Mouse (Mus musculus): ENCODE results near the gene Trim72. TPM values are rescaled to one million over a fixed set of nuclear protein-coding genes. Genes with fewer than 3 reads are reported as not detected.

The Trim72 gene
- total and polyA plus RNA-seq, 3 experiments = 0.14 to 0.19 TPM; not detected in 1

GRCm38 (mm10) chr7:127992488-127993340 is 11.0 kb upstream of the Trim72 start:
- H3K9ac ChIP-seq (ENCODE audit: control insufficient read depth, low read depth, low read length, poor library complexity, severe bottlenecking) = no peak overlapping the region
- no peak for DNase-seq (ENCODE audit: low read depth, low spot score)
- H3K79me2 ChIP-seq (ENCODE audit: control insufficient read depth, insufficient read depth, low read length, poor library complexity) = no peaks in the 10 kb centered on the region
- peaks cover 7 to 9% of the 10 kb centered on the region in 2 experiments for H3K36me3 ChIP-seq (ENCODE audit: control insufficient read depth in 1 of 2, insufficient read depth in 2 of 2, low read length in 2 of 2)
- no peaks in the 10 kb centered on the region for H3K27me3 ChIP-seq (ENCODE audit: control insufficient read depth in 1 of 2, insufficient read depth in 2 of 2, low read length in 2 of 2)
- H3K27ac ChIP-seq (ENCODE audit: control insufficient read depth, low read depth, low read length) = no peak overlapping the region
- TF ChIP-seq MEF2A (IDR thresholded peaks at IDR 0.05; ENCODE audit: extremely low read depth, insufficient replicate concordance, low read depth, low read length, poor library complexity, severe bottlenecking) (no peak), POLR2A (IDR thresholded peaks at IDR 0.05; ENCODE audit: control insufficient read depth in 1 of 2, insufficient read depth in 1 of 2, low read depth in 1 of 2, low read length in 2 of 2, poor library complexity in 1 of 2) (peak in 1 of 2 experiments; percentile 44; a peak in 2 of 4 replicates), USF2 (IDR thresholded peaks at IDR 0.05; ENCODE audit: borderline replicate concordance in 1 of 2, insufficient read depth in 1 of 2, low read depth in 1 of 2, low read length in 2 of 2) (no peak), ZNF384 (IDR thresholded peaks at IDR 0.05; ENCODE audit: low read depth, low read length) (peak; percentile 67), E2F4 (IDR thresholded peaks at IDR 0.05; ENCODE audit: borderline replicate concordance, low read depth, low read length) (no peak), SMC3 (IDR thresholded peaks at IDR 0.05; ENCODE audit: low read depth, low read length) (no peak), ELF1 (IDR thresholded peaks at IDR 0.05; ENCODE audit: low read depth, low read length) (no peak), TCF12 (IDR thresholded peaks at IDR 0.05; ENCODE audit: low read depth, low read length) (no peak), POLR2AphosphoS2 (IDR thresholded peaks at IDR 0.05; ENCODE audit: low read length) (peak; percentile 26; the same call in 1 of the 2 replicates), MAFK (IDR thresholded peaks at IDR 0.05; ENCODE audit: borderline replicate concordance, low read depth, low read length) (peak; percentile 45; the same call in 1 of the 2 replicates)
- H3K4me3 ChIP-seq (ENCODE audit: control insufficient read depth in 1 of 2, insufficient read depth in 1 of 2, low read depth in 2 of 2, low read length in 2 of 2) = no peak overlapping the region
- H3K4me1 ChIP-seq (ENCODE audit: control insufficient read depth in 1 of 2, insufficient read depth in 2 of 2, low read length in 2 of 2) = peaks cover 0 to 4% of the 10 kb centered on the region in 2 experiments; a peak in 1 of 4 replicates
- no peaks in the 10 kb centered on the region for H3K9me3 ChIP-seq (replicated peaks; ENCODE audit: insufficient read depth, low read length)

GRCm38 (mm10) chr7:127993341-127993977 is 10.3 kb upstream of the Trim72 start, which contains the start of gene Pycard:
Gene Pycard (minus strand): TSS chr7:127993867.
- H3K9me3 ChIP-seq (replicated peaks; ENCODE audit: insufficient read depth, low read length) = no peaks in the 10 kb centered on the region
- no peak within 1 kb of the TSS for H3K4me3 ChIP-seq (ENCODE audit: control insufficient read depth in 1 of 2, insufficient read depth in 1 of 2, low read depth in 2 of 2, low read length in 2 of 2)
- H3K36me3 ChIP-seq (ENCODE audit: control insufficient read depth in 1 of 2, insufficient read depth in 2 of 2, low read length in 2 of 2) = peaks cover 7% of the 10 kb centered on the region in 2 experiments
- no peaks in the 10 kb centered on the region for H3K27me3 ChIP-seq (ENCODE audit: control insufficient read depth in 1 of 2, insufficient read depth in 2 of 2, low read length in 2 of 2)
- no peak for DNase-seq (ENCODE audit: low read depth, low spot score)
- H3K9ac ChIP-seq (ENCODE audit: control insufficient read depth, low read depth, low read length, poor library complexity, severe bottlenecking) = no peak within 1 kb of the TSS
- no peak for TF ChIP-seq RAD21 (IDR thresholded peaks at IDR 0.05; ENCODE audit: low read depth, low read length)
- 0 out of 2 replicates have a peak, but pooled peaks have one; percentile 24 for TF ChIP-seq ZMIZ1 (IDR thresholded peaks at IDR 0.05; ENCODE audit: low read depth, low read length)
- TF ChIP-seq ZKSCAN1 (IDR thresholded peaks at IDR 0.05; ENCODE audit: low read depth, low read length) = no peak
- TF ChIP-seq CHD1 (IDR thresholded peaks at IDR 0.05; ENCODE audit: low read depth, low read length) = no peak
- no peak for TF ChIP-seq ETS1 (IDR thresholded peaks at IDR 0.05; ENCODE audit: low read depth, low read length)
- no peak for TF ChIP-seq TCF12 (IDR thresholded peaks at IDR 0.05; ENCODE audit: low read depth, low read length)
- no peak for TF ChIP-seq POLR2AphosphoS5 (IDR thresholded peaks at IDR 0.05; ENCODE audit: borderline replicate concordance, low read depth, low read length)
- no peak for TF ChIP-seq TAL1 (IDR thresholded peaks at IDR 0.05; ENCODE audit: low read length)
- peak in 1 of 2 experiments; percentile 13; a peak in 1 of 4 replicates for TF ChIP-seq POLR2A (IDR thresholded peaks at IDR 0.05; ENCODE audit: control insufficient read depth in 1 of 2, insufficient read depth in 1 of 2, low read depth in 1 of 2, low read length in 2 of 2, poor library complexity in 1 of 2)
- no peak for TF ChIP-seq USF2 (IDR thresholded peaks at IDR 0.05; ENCODE audit: borderline replicate concordance in 1 of 2, insufficient read depth in 1 of 2, low read depth in 1 of 2, low read length in 2 of 2)
- TF ChIP-seq GABPA (IDR thresholded peaks at IDR 0.05; ENCODE audit: low read depth, low read length) = no peak
- H3K79me2 ChIP-seq (ENCODE audit: control insufficient read depth, insufficient read depth, low read length, poor library complexity) = no peaks in the 10 kb centered on the region
- H3K4me1 ChIP-seq (ENCODE audit: control insufficient read depth in 1 of 2, insufficient read depth in 2 of 2, low read length in 2 of 2) = peaks cover 0 to 4% of the 10 kb centered on the region in 2 experiments; a peak in 1 of 4 replicates
- no peak within 1 kb of the TSS for H3K27ac ChIP-seq (ENCODE audit: control insufficient read depth, low read depth, low read length)

Data from MEL (cell line).